Mouse (Mus musculus) midbrain, embryonic 12.5 days (tissue): Measurements from ENCODE around the gene Ubap1. TPM values are rescaled to one million over a fixed set of nuclear protein-coding genes. Genes with fewer than 3 reads are reported as not detected.

ENCODE experiments used
- ATAC-seq: fragments of 200-750 bp; cut with Nextera tagmentation; 2 replicates; pipeline ENCODE4 v1.8.0; 2017; ENCODE audit warnings: low read depth, moderate TSS enrichment, moderate library complexity; ENCODE audit not compliant: low FRiP score
- H3K27ac ChIP-seq: fragments of 300-500 bp; sonication (generic); replicated peaks from 2 replicates; pipeline ENCODE4 v1.5.1; 2016; ENCODE audit warnings: mild to moderate bottlenecking
- H3K27me3 ChIP-seq: fragments of 300-500 bp; sonication (generic); 2 replicates; pipeline ENCODE4 v1.6.1; 2016; ENCODE audit warnings: mild to moderate bottlenecking
- H3K36me3 ChIP-seq: fragments of 300-500 bp; sonication (generic); 2 replicates; pipeline ENCODE4 v1.6.1; 2016
- H3K4me1 ChIP-seq: fragments of 300-500 bp; sonication (generic); 2 replicates; pipeline ENCODE4 v1.6.1; 2016
- H3K4me2 ChIP-seq: fragments of 300-500 bp; sonication (generic); replicated peaks from 2 replicates; pipeline ENCODE4 v1.6.1; 2016; ENCODE audit warnings: mild to moderate bottlenecking, moderate library complexity
- H3K4me3 ChIP-seq: fragments of 300-500 bp; sonication (generic); 2 replicates; pipeline ENCODE4 v1.5.1; 2016; ENCODE audit warnings: mild to moderate bottlenecking
- H3K9ac ChIP-seq: fragments of 300-500 bp; sonication (generic); replicated peaks from 2 replicates; pipeline ENCODE4 v1.6.1; 2016; ENCODE audit warnings: mild to moderate bottlenecking, moderate library complexity
- H3K9me3 ChIP-seq: fragments of 300-500 bp; sonication (generic); 2 replicates; pipeline ENCODE4 v1.6.1; 2016; ENCODE audit warnings: mild to moderate bottlenecking
- WGBS: fragments of 180-500 bp; shearing (Covaris S2); methylation state at CpG from one replicate; pipeline ENCODE4 v1.1.7; 2016; 5-methylcytosine and 5-hydroxymethylcytosine counted together
- polyA plus RNA-seq: library from polyadenylated mRNA; unstranded; fragments of >200 nt; fragmentation: Nextera tagmentation; extraction: Ambion mirVana; gene quantifications from 2 replicates; pipeline ENCODE4 v1.2.1, GENCODE M21; 2016

Gene Ubap1
- polyA plus RNA-seq, 1 experiment from 2014 or later = 81.2 TPM

- ATAC-seq = no peak
- H3K27ac ChIP-seq = no peak overlapping the region
- no peaks in the 10 kb centered on the region for H3K27me3 ChIP-seq
- H3K4me1 ChIP-seq = no peaks in the 10 kb centered on the region; the same call in 1 of the 2 replicates
- H3K36me3 ChIP-seq = peaks cover 4% of the 10 kb centered on the region; the same call in 1 of the 2 replicates
- H3K4me2 ChIP-seq = no peak overlapping the region
- no peak overlapping the region for H3K9ac ChIP-seq
- 97% methylated on average over 7 of the region's 7 CpGs for WGBS
- H3K4me3 ChIP-seq = no peak overlapping the region
- H3K9me3 ChIP-seq = no peaks in the 10 kb centered on the region
These were observed 10.6 kb downstream of the Ubap1 start for GRCm38 (mm10) chr4:41359358-41359757.

GRCm38 (mm10) chr4:41361059-41361458 is 12.3 kb downstream of the Ubap1 start:
- Histone ChIP-seq H3K4me3 (no peak overlapping the region), H3K27ac (no peak overlapping the region), H3K4me1 (no peaks in the 10 kb centered on the region; the same call in 1 of the 2 replicates), H3K9ac (no peak overlapping the region), H3K36me3 (no peaks in the 10 kb centered on the region), H3K9me3 (no peaks in the 10 kb centered on the region), H3K4me2 (no peak overlapping the region), H3K27me3 (no peaks in the 10 kb centered on the region)
- 95% methylated on average over 3 of the region's 3 CpGs for WGBS
- no peak for ATAC-seq

- Histone ChIP-seq H3K4me3 (no peak overlapping the region), H3K4me1 (no peaks in the 10 kb centered on the region), H3K4me2 (no peak overlapping the region), H3K9ac (no peak overlapping the region), H3K36me3 (peaks cover 42% of the 10 kb centered on the region), H3K27me3 (no peaks in the 10 kb centered on the region), H3K27ac (no peak overlapping the region), H3K9me3 (no peaks in the 10 kb centered on the region)
- 91% methylated on average over 4 of the region's 4 CpGs for WGBS
- ATAC-seq = no peak
These were observed 19.4 kb downstream of the Ubap1 start for GRCm38 (mm10) chr4:41368198-41368597.

- ATAC-seq = no peak
- H3K27me3 ChIP-seq = no peaks in the 10 kb centered on the region
- H3K4me1 ChIP-seq = no peaks in the 10 kb centered on the region
- 91% methylated on average over 9 of the region's 9 CpGs for WGBS
- H3K9me3 ChIP-seq = no peaks in the 10 kb centered on the region
- H3K9ac ChIP-seq = no peak overlapping the region
- no peak overlapping the region for H3K4me3 ChIP-seq
- no peak overlapping the region for H3K4me2 ChIP-seq
- no peak overlapping the region for H3K27ac ChIP-seq
- peaks cover 49% of the 10 kb centered on the region for H3K36me3 ChIP-seq
These were observed 21.1 kb downstream of the Ubap1 start for GRCm38 (mm10) chr4:41369702-41370437.

- Histone ChIP-seq H3K9ac (no peak overlapping the region), H3K4me3 (no peak overlapping the region), H3K27ac (no peak overlapping the region), H3K27me3 (no peaks in the 10 kb centered on the region), H3K4me2 (no peak overlapping the region), H3K36me3 (peaks cover 79% of the 10 kb centered on the region), H3K9me3 (no peaks in the 10 kb centered on the region), H3K4me1 (no peaks in the 10 kb centered on the region)
- no peak for ATAC-seq
These were observed 28.8 kb downstream of the Ubap1 start for GRCm38 (mm10) chr4:41377567-41377966.

GRCm38 (mm10) chr4:41381213-41381950 is 32.6 kb downstream of the Ubap1 start:
- Histone ChIP-seq H3K4me1 (no peaks in the 10 kb centered on the region), H3K27ac (no peak overlapping the region), H3K4me2 (no peak overlapping the region), H3K27me3 (no peaks in the 10 kb centered on the region), H3K36me3 (peaks cover 69% of the 10 kb centered on the region), H3K4me3 (no peak overlapping the region), H3K9ac (no peak overlapping the region), H3K9me3 (no peaks in the 10 kb centered on the region)
- WGBS = 98% methylated on average over 5 of the region's 5 CpGs
- no peak for ATAC-seq

- Histone ChIP-seq H3K27me3 (no peaks in the 10 kb centered on the region), H3K27ac (no peak overlapping the region), H3K4me2 (no peak overlapping the region), H3K9ac (no peak overlapping the region), H3K36me3 (peaks cover 70% of the 10 kb centered on the region), H3K9me3 (no peaks in the 10 kb centered on the region), H3K4me3 (no peak overlapping the region), H3K4me1 (no peaks in the 10 kb centered on the region)
- WGBS = 91% methylated on average over 1 of the region's 1 CpGs
- ATAC-seq = no peak
These were observed 37.7 kb downstream of the Ubap1 start for GRCm38 (mm10) chr4:41386412-41386975.

- Histone ChIP-seq H3K27me3 (no peaks in the 10 kb centered on the region), H3K4me3 (no peak overlapping the region), H3K4me1 (no peaks in the 10 kb centered on the region), H3K4me2 (no peak overlapping the region), H3K36me3 (peaks cover 73% of the 10 kb centered on the region), H3K27ac (0 out of 2 replicates have a peak overlapping the region, but pooled peaks have one; percentile 8), H3K9ac (no peak overlapping the region), H3K9me3 (no peaks in the 10 kb centered on the region)
- WGBS = 85% methylated on average over 7 of the region's 7 CpGs
- ATAC-seq = no peak
These were observed 39.1 kb downstream of the Ubap1 start for GRCm38 (mm10) chr4:41387755-41388469.

GRCm38 (mm10) chr4:41388616-41389015 is 39.8 kb downstream of the Ubap1 start:
- Histone ChIP-seq H3K9me3 (no peaks in the 10 kb centered on the region), H3K27ac (no peak overlapping the region), H3K4me1 (no peaks in the 10 kb centered on the region), H3K9ac (no peak overlapping the region), H3K27me3 (no peaks in the 10 kb centered on the region), H3K36me3 (peaks cover 75% of the 10 kb centered on the region), H3K4me3 (no peak overlapping the region), H3K4me2 (no peak overlapping the region)
- 82% methylated on average over 5 of the region's 5 CpGs for WGBS
- no peak for ATAC-seq

- peaks cover 77% of the 10 kb centered on the region for H3K36me3 ChIP-seq
- H3K9me3 ChIP-seq = no peaks in the 10 kb centered on the region
- 92% methylated on average over 5 of the region's 5 CpGs for WGBS
- H3K4me3 ChIP-seq = no peak overlapping the region
- no peak overlapping the region for H3K4me2 ChIP-seq
- H3K27me3 ChIP-seq = no peaks in the 10 kb centered on the region
- ATAC-seq = no peak
- no peak overlapping the region for H3K9ac ChIP-seq
- no peak overlapping the region for H3K27ac ChIP-seq
- no peaks in the 10 kb centered on the region for H3K4me1 ChIP-seq
These were observed 40.4 kb downstream of the Ubap1 start for GRCm38 (mm10) chr4:41389240-41389639.

GRCm38 (mm10) chr4:41390122-41390521 is 41.3 kb downstream of the Ubap1 start:
- 26% methylated on average over 3 of the region's 3 CpGs for whole genome bisulfite sequencing
- Histone ChIP-seq H3K27me3 (no peaks in the 10 kb centered on the region), H3K9ac (no peak overlapping the region), H3K4me2 (no peak overlapping the region), H3K27ac (no peak overlapping the region), H3K36me3 (peaks cover 84% of the 10 kb centered on the region), H3K4me1 (no peaks in the 10 kb centered on the region), H3K4me3 (no peak overlapping the region), H3K9me3 (no peaks in the 10 kb centered on the region)
- peak; percentile 62; the same call in 1 of the 2 replicates for ATAC-seq

- no peaks in the 10 kb centered on the region for H3K9me3 ChIP-seq
- H3K4me2 ChIP-seq = no peak overlapping the region
- H3K4me1 ChIP-seq = no peaks in the 10 kb centered on the region
- 94% methylated on average over 2 of the region's 2 CpGs for WGBS
- peaks cover 92% of the 10 kb centered on the region for H3K36me3 ChIP-seq
- no peak overlapping the region for H3K4me3 ChIP-seq
- no peak overlapping the region for H3K27ac ChIP-seq
- H3K9ac ChIP-seq = no peak overlapping the region
- no peak for ATAC-seq
- H3K27me3 ChIP-seq = no peaks in the 10 kb centered on the region
These were observed 42.2 kb downstream of the Ubap1 start for GRCm38 (mm10) chr4:41391015-41391414.
